Mouse (Mus musculus) thymus, adult 2 months (tissue): ENCODE measurements around the gene Cpxm2.

Source experiments
- CTCF ChIP-seq: fragments of 200-500 bp; IDR thresholded peaks from 2 replicates; pipeline ENCODE4 v1.5.1; 2012; ENCODE audit warnings: mild to moderate bottlenecking, control low read depth, low read length, moderate library complexity, borderline replicate concordance; ENCODE audit not compliant: control insufficient read depth, poor library complexity, insufficient read depth; ENCODE audit errors: extremely low read depth
- POLR2A ChIP-seq: fragments of 200-500 bp; IDR thresholded peaks from 2 replicates; pipeline ENCODE4 v1.6.1; 2012; ENCODE audit warnings: mild to moderate bottlenecking, low read length, control low read depth, moderate library complexity; ENCODE audit not compliant: control insufficient read depth, poor library complexity, insufficient read depth; ENCODE audit errors: extremely low read depth

DNA sequence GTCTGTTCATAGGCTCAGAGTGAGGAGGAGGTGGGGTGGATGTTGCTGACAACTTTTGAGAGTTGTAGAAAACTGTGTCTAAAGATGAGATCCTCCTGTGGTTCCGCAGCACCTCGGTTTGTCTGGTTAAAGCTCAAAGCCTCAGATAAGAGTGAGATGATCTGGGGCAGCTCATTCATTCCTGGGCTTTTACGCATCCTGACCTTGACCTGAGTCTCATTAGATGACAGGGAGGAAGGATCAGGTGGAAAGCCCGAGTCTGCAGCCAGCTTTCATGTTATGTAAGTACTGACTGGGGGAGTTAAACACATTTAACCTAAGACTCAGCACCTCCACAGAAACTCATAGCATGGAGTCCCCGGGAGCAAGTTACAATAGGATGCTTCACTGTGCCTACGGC is 127.9 kb downstream of the Cpxm2 start:
- no peak for TF ChIP-seq POLR2A
- TF ChIP-seq CTCF = no peak
